Mouse (Mus musculus): ENCODE measurements around the gene Adcy6.
A peak's percentile ranks its signal among the peaks of the same experiment; 100 is the strongest.

DNA sequence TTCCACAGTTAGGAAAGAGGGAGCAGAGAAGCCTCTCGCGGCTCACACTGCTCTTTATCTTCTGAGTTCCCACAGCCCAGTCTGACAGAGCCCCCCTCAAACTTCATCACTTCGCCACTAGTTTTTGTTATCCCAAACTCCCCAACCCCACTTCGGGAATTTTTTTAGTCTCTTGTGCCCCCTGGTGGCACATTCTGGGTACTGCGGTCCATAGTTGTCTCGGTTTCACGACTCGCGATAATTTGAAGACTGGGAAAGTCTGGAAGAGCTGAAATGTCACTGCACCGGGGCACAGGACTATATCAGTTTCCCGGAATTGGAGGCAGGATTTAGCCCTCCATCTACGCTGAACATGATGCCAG, 7.3 kb upstream of the Adcy6 start:
- TF ChIP-seq POLR2A (IDR thresholded peaks at IDR 0.05; ENCODE audit: borderline replicate concordance, extremely low read depth, low read depth, low read length) (no peak), CTCF (IDR thresholded peaks at IDR 0.05; ENCODE audit: insufficient read depth, low read length) (peak; percentile 73)
